7 mouse cellular contexts compared by ENCODE assay signal in genomic region chr17:15830766-15831644, GRCm38 (mm10). TPM values are rescaled to one million over a fixed set of nuclear protein-coding genes. Genes with fewer than 3 reads are reported as not detected.
A peak's percentile ranks its signal among the peaks of the same experiment; 100 is the strongest.
DNase-seq lines count a peak whose midpoint lies in the region; ATAC-seq and TF ChIP-seq lines count a peak whose summit lies in the region.

Gene Rgmb (minus strand): TSS chr17:15831039.

- peaks cover 31% of the 10 kb centered on the region for H3K4me1 ChIP-seq in E14TG2a.4 (replicated peaks; ENCODE audit: low read depth, low read length)
- peaks cover 6% of the 10 kb centered on the region; the same call in 1 of the 2 replicates for H3K4me1 ChIP-seq in cortical plate, adult 2 months (ENCODE audit: control insufficient read depth, insufficient read depth, low read length)
- no peaks in the 10 kb centered on the region; the same call in 1 of the 2 replicates for H3K4me1 ChIP-seq in intestine, postnatal 0 days (replicated peaks; ENCODE audit: control insufficient read depth, insufficient read depth, low read length)
- H3K4me1 ChIP-seq in liver, adult 2 months (ENCODE audit: control insufficient read depth, insufficient read depth, low read length): peaks cover 3% of the 10 kb centered on the region; the same call in 1 of the 2 replicates

- no peak for TF ChIP-seq POLR2A in cortical plate, adult 2 months (IDR thresholded peaks at IDR 0.05; ENCODE audit: extremely low read depth, insufficient read depth, low read length)
- TF ChIP-seq POLR2A in liver, adult 2 months (IDR thresholded peaks at IDR 0.05; ENCODE audit: extremely low read depth, insufficient read depth, low read length): no peak

- 0 out of 2 replicates have a peak within 1 kb of the TSS, but pooled peaks have one; percentile 49 for H3K27ac ChIP-seq in cortical plate, adult 2 months (ENCODE audit: insufficient read depth, low read length)
- peak within 1 kb of the TSS; percentile 74 for H3K27ac ChIP-seq in intestine, postnatal 0 days (ENCODE audit: low read depth, low read length)
- no peak within 1 kb of the TSS for H3K27ac ChIP-seq in liver, adult 2 months (replicated peaks; ENCODE audit: insufficient read depth, low read depth, low read length)

- no peaks in the 10 kb centered on the region for H3K9me3 ChIP-seq in E14TG2a.4 (ENCODE audit: low read length)
- no peaks in the 10 kb centered on the region for H3K9me3 ChIP-seq in intestine, postnatal 0 days (ENCODE audit: control insufficient read depth)

- H3K4me3 ChIP-seq in E14TG2a.4 (replicated peaks; ENCODE audit: low read length): peak within 1 kb of the TSS; percentile 81
- H3K4me3 ChIP-seq in cortical plate, adult 2 months (ENCODE audit: insufficient read depth, low read length): peak within 1 kb of the TSS; percentile 40
- H3K4me3 ChIP-seq in intestine, postnatal 0 days (ENCODE audit: low read depth, low read length): peak within 1 kb of the TSS; percentile 61
- peak within 1 kb of the TSS; percentile 59; the same call in 1 of the 2 replicates for H3K4me3 ChIP-seq in liver, adult 2 months (ENCODE audit: insufficient read depth, low read depth, low read length)

- H3K79me2 ChIP-seq in liver, adult 2 months (ENCODE audit: control insufficient read depth, insufficient read depth, low read length): 0 out of 2 replicates have a peak, but pooled peaks cover 1% of the 10 kb centered on the region

- peak; percentile 63 for DNase-seq in 3T3-L1 (ENCODE audit: low read depth, low spot score)
- no peak for DNase-seq in liver, adult 2 months (ENCODE audit: extremely low read depth, low read depth, low spot score)
- peak; percentile 70 for DNase-seq in retina, postnatal 1 day

- no peak for TF ChIP-seq CTCF in E14TG2a.4 (conservative IDR thresholded peaks at IDR 0.05; ENCODE audit: low read length)
- no peak for TF ChIP-seq CTCF in cortical plate, adult 2 months (IDR thresholded peaks at IDR 0.05; ENCODE audit: extremely low read depth, insufficient read depth, low read length)
- TF ChIP-seq CTCF in intestine, postnatal 0 days (IDR thresholded peaks at IDR 0.05; ENCODE audit: low read depth): peak; percentile 38; the same call in 1 of the 2 replicates
- no peak for TF ChIP-seq CTCF in liver, adult 2 months (IDR thresholded peaks at IDR 0.05; ENCODE audit: low read depth, low read length)

- peak; percentile 29 for ATAC-seq in granulocyte monocyte progenitor cell, adult 5-6 weeks (replicated peaks; ENCODE audit: poor library complexity, severe bottlenecking)
- ATAC-seq in intestine, postnatal 0 days: 0 out of 2 replicates have a peak, but pooled peaks have one; percentile 6

- H3K36me3 ChIP-seq in E14TG2a.4 (ENCODE audit: insufficient read depth, low read length): no peaks in the 10 kb centered on the region
- no peaks in the 10 kb centered on the region for H3K36me3 ChIP-seq in intestine, postnatal 0 days (ENCODE audit: control insufficient read depth, insufficient read depth)
- H3K36me3 ChIP-seq in liver, adult 2 months (ENCODE audit: control insufficient read depth, insufficient read depth, low read length): no peaks in the 10 kb centered on the region

- WGBS in intestine, postnatal 0 days: 2% methylated on average over 48 of the region's 55 CpGs
- 2% methylated on average over 55 of the region's 55 CpGs for WGBS in liver, adult 2 months

- peaks cover 51% of the 10 kb centered on the region for H3K27me3 ChIP-seq in E14TG2a.4 (ENCODE audit: insufficient read depth, low read length)
- no peaks in the 10 kb centered on the region for H3K27me3 ChIP-seq in intestine, postnatal 0 days (replicated peaks; ENCODE audit: control insufficient read depth, insufficient read depth, low read length)
- H3K27me3 ChIP-seq in liver, adult 2 months (ENCODE audit: control insufficient read depth, insufficient read depth, low read length): peaks cover 21% of the 10 kb centered on the region

- H3K9ac ChIP-seq in intestine, postnatal 0 days (ENCODE audit: low read depth, low read length): peak within 1 kb of the TSS; percentile 58
- H3K9ac ChIP-seq in liver, adult 2 months (ENCODE audit: low read depth, low read length): peak within 1 kb of the TSS; percentile 38

- H3K4me2 ChIP-seq in intestine, postnatal 0 days (replicated peaks; ENCODE audit: low read depth): peak within 1 kb of the TSS; percentile 96

RNA-seq across cellular contexts. Expression of gene Rgmb, which starts in this region (rescaled TPM):
- polyA plus RNA-seq in cortical plate, adult 2 months (2012; rRNA removed): 39.5 and 40.4 TPM in 2 replicates
- total RNA-seq in granulocyte monocyte progenitor cell, adult 5-6 weeks (2014; fragmentation: Nextera tagmentation): not detected in 2 replicates
- not detected in 2 replicates for total RNA-seq in granulocyte monocyte progenitor cell, adult 5-6 weeks (2017)
- 27.7 and 33.8 TPM in 2 replicates for polyA plus RNA-seq in intestine, postnatal 0 days (2015; fragmentation: Nextera tagmentation; extraction: Ambion mirVana)
- 1.6 and 1.7 TPM in 2 replicates for total RNA-seq in liver, adult 2 months (2014; rRNA removed)
- 1.7 and 2.6 TPM in 2 replicates for polyA plus RNA-seq in liver, adult 2 months (2012; rRNA removed)

Comparison
In these comparisons a context has a peak if more than half of its experiments do, and no peak if none do; other contexts are left out.
1. Peak in ATAC-seq in granulocyte monocyte progenitor cell, adult 5-6 weeks; RNA of the gene not detected or under 1 TPM.